Mouse (Mus musculus): ENCODE data around the gene Fam83f.

Fam83f gene

DNA sequence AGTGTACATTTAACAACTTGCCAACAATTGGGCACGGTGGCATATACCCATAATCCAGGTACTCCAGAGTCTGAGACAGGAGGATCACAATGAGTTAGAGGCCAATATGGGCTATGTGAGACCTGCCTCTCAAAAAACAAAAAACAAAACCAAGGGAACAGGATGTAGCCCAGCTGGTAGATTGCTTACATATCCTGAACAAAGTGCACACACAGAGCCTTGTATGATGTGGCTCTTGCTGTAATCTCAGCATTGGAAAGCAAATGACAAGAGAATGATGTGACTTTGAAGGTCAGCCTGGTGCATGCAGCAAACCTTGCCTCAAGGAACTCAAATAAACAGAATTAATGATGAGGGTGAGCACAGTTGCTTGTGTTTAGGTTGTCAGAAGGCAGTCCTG lies 70.2 kb downstream of the Fam83f start:
- DNase-seq (ENCODE audit: low spot score): no peak

DNA sequence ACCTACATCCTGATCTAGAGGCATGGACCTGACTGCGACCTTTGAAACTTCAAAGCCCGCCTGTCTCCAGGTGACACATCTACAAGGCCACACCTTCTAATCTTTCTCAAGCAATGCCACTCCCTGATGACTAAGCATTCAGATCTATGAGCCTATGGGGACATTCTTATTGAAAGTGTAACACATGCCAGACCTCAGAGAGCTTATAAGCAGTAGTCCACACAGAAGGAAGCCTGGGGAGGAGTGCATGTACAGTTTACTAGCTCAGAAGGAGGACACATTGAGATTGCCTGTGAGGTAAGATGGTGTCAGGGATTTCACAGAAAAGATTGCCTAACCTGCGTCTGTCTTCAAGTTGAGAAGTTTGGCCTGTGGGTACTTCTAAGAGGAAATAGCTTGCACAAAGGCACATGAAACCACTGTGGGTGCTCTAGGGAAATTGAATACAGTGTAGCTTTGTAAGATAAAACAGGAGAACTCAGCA lies 71.4 kb downstream of the Fam83f start:
- DNase-seq (ENCODE audit: low spot score): no peak

DNA sequence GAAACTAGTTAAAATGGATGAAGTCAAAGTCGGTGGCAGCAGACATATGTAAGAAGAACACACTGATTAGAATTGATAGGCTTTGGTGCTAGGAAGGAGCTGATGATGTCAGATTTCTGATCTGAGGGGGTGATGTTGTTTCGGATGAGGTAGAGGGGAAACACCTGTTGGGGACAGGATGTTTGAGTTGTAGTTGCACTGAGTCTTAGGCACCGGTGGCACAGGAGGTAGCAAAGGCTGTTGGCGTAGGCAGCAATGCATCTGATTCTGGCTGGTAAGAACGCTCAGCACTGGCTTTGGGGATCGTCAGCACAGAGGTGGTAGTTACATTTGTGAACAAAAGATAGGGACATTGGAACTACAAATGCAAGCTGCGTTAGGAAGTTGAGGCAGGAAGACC lies 72.0 kb downstream of the Fam83f start:
- no peak for DNase-seq (ENCODE audit: low spot score)

DNA sequence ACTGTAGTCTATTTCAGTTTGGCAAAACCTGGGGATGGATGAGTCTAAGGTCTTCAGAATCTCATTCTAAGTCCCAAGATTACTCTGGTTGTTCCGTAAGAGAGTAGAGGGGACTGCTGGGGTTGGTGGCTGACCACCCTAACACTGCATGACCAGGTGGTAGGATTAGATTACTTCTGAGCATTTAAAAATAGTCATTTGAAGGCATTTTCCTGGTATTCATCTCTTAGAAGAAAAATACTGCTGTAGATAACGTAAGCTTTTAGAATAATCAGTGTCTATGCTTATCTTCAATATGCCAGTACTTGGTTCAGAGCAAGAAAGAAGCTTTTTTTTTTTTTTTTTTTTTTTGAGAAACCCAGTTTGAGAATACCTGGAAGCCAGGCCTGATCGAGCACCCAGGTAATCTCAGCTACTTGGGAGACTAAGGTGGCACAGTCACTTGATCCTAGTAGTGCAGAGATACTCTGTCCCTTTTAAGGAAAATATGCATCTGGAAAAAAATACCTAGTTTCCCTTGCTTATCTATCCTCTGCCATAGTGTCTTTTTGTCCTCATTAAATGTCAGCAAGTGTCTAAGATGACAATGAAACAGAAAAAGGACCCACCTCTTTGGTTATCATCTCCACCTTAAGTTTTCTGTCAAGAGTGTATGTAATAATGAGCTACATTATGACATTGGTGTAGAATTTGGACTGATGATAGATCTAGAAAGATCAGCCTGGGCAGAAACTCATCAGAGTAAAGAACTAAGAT lies 73.2 kb downstream of the Fam83f start:
- DNase-seq (ENCODE audit: low spot score): no peak

DNA sequence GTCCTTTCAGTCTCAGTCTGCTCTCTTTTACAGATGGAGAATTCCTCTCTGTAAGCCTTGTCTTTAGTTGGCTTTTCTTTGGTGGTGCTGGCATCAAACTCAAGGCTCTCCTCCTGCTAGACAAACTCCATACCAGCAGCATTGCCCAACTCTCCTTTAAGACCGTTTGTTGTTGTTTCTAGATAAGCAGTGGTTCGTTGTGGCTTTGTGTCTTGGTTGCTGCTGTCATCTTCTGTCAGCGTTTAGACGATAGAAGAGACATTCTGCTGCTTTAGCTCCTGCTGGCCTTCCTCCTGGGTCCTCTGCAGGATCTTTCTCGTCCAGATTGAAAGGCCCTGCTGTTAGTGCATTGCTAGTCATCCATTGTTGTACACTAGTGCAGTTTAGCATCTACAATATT lies 77.3 kb downstream of the Fam83f start:
- no peak for DNase-seq (ENCODE audit: low spot score)
